Mouse (Mus musculus): ENCODE data around the gene Gramd1b.

DNA sequence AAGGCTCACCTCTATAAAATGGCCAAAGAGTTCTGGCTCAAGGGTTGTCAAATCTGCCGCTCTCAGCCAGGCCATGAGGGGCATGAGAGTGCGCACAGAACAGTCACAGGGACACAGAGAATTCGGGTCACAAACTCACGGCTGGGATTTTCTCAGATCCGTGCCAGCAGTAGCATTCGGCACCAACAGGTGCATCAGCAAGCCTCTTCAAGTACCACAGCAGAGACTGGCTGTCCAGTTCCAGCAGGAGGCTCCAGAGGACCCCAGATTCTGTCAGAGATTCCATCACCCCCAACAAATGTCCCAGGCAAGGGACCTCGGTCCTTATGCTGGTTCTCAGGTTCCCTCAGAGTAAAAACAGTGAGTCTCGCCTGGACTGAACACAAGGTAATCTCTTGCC, 210.8 kb downstream of the Gramd1b start:
- TF ChIP-seq CTCF (IDR thresholded peaks at IDR 0.05; ENCODE audit: low read depth) (no peak), EP300 (IDR thresholded peaks at IDR 0.05; ENCODE audit: low read depth) (no peak)

Measured in heart, postnatal 0 days (tissue).